Mouse (Mus musculus) brown adipose tissue, adult 24 weeks (tissue): Measurements from ENCODE around the gene Igf2. TPM values are rescaled to one million over a fixed set of nuclear protein-coding genes. Genes with fewer than 3 reads are reported as not detected.

Experiments used
- H3K27ac ChIP-seq: fragments of 200-500 bp; replicated peaks from 2 replicates; pipeline ENCODE4 v1.5.1; 2012; ENCODE audit warnings: low read depth, mild to moderate bottlenecking, low read length
- H3K4me1 ChIP-seq: fragments of 200-500 bp; 2 replicates; pipeline ENCODE4 v1.6.1; 2012; ENCODE audit warnings: low read length, mixed read lengths; ENCODE audit not compliant: control insufficient read depth, insufficient read depth, insufficient read length
- H3K4me3 ChIP-seq: fragments of 200-500 bp; 2 replicates; pipeline ENCODE4 v1.5.1; 2012; ENCODE audit warnings: low read depth, mild to moderate bottlenecking, low read length, moderate library complexity; ENCODE audit not compliant: insufficient read depth
- polyA plus RNA-seq: library from polyadenylated mRNA; stranded (reverse); fragments of >200 nt; gene quantifications from 2 replicates; pipeline ENCODE4 v1.2.4, GENCODE M21; 2012; ENCODE audit not compliant: missing spikeins, insufficient read depth, insufficient read length

Gene Igf2
- polyA plus RNA-seq, 1 experiment = 6.6 TPM

- Histone ChIP-seq H3K4me1 (no peaks in the 10 kb centered on the region), H3K27ac (no peak overlapping the region), H3K4me3 (no peak overlapping the region)
Measured at GRCm38 (mm10) chr7:142636178-142636577, 30.4 kb downstream of the Igf2 start.

GRCm38 (mm10) chr7:142630691-142631090 lies 35.9 kb downstream of the Igf2 start:
- no peak overlapping the region for H3K4me3 ChIP-seq

GRCm38 (mm10) chr7:142629806-142630205 lies 36.8 kb downstream of the Igf2 start:
- H3K4me1 ChIP-seq = no peaks in the 10 kb centered on the region
- no peak overlapping the region for H3K27ac ChIP-seq
- no peak overlapping the region for H3K4me3 ChIP-seq

More at GRCm38 (mm10) chr7:142630691-142631090, 35.9 kb downstream of the Igf2 start:
- H3K27ac ChIP-seq = no peak overlapping the region
- H3K4me1 ChIP-seq = no peaks in the 10 kb centered on the region

GRCm38 (mm10) chr7:142622180-142622579 lies 44.4 kb downstream of the Igf2 start:
- Histone ChIP-seq H3K4me1 (no peaks in the 10 kb centered on the region), H3K27ac (no peak overlapping the region), H3K4me3 (no peak overlapping the region)

GRCm38 (mm10) chr7:142613077-142613476 lies 53.5 kb downstream of the Igf2 start:
- Histone ChIP-seq H3K27ac (no peak overlapping the region), H3K4me1 (no peaks in the 10 kb centered on the region)

GRCm38 (mm10) chr7:142610627-142611406 lies 55.8 kb downstream of the Igf2 start:
- Histone ChIP-seq H3K27ac (no peak overlapping the region), H3K4me1 (no peaks in the 10 kb centered on the region), H3K4me3 (no peak overlapping the region)

More at GRCm38 (mm10) chr7:142613077-142613476, 53.5 kb downstream of the Igf2 start:
- no peak overlapping the region for H3K4me3 ChIP-seq

- Histone ChIP-seq H3K27ac (no peak overlapping the region), H3K4me1 (no peaks in the 10 kb centered on the region), H3K4me3 (no peak overlapping the region)
Measured at GRCm38 (mm10) chr7:142600921-142601320, 65.7 kb downstream of the Igf2 start.

Other genes starting within 250 kb of the Igf2 start
- gene Syt8, start 232.0 kb downstream of the Igf2 start, polyA plus RNA-seq = not detected in 2 replicates
- 232 and 484 TPM in 2 replicates for gene Tnni2, start 225.0 kb downstream of the Igf2 start, polyA plus RNA-seq
- gene Lsp1, start 206.0 kb downstream of the Igf2 start, polyA plus RNA-seq = 18.0 and 22.8 TPM in 2 replicates
- 455 and 586 TPM in 2 replicates for gene Tnnt3, start 168.0 kb downstream of the Igf2 start, polyA plus RNA-seq
- 3.6 and 8.8 TPM in 2 replicates for gene Mrpl23, start 134.1 kb downstream of the Igf2 start, polyA plus RNA-seq
- not detected in 2 replicates for gene Gm49394, start 3.1 kb upstream of the Igf2 start, polyA plus RNA-seq
- gene Ins2, start 76.6 kb upstream of the Igf2 start, polyA plus RNA-seq = not detected in 2 replicates